Mouse (Mus musculus): Measurements from ENCODE around the gene Upk1a. TPM values are rescaled to one million over a fixed set of nuclear protein-coding genes. Genes with fewer than 3 reads are reported as not detected.

Upk1a gene
- polyA plus RNA-seq, 1 experiment: 0.59 TPM

- H3ac ChIP-seq (ENCODE audit: control insufficient read depth, insufficient read length): no peak overlapping the region
- peak overlapping the region; percentile 87 for H3K4me2 ChIP-seq (ENCODE audit: low read depth)
- no peak for TF ChIP-seq USF1 (IDR thresholded peaks at IDR 0.05; ENCODE audit: low read depth)
- TF ChIP-seq MAX (IDR thresholded peaks at IDR 0.05; ENCODE audit: low read depth): no peak
- TF ChIP-seq TCF12 (IDR thresholded peaks at IDR 0.05; ENCODE audit: insufficient read depth, poor library complexity, severe bottlenecking): no peak
- no peak for TF ChIP-seq SRF (IDR thresholded peaks at IDR 0.05; ENCODE audit: control insufficient read depth, insufficient read length, low read depth)
- TF ChIP-seq E2F4 (IDR thresholded peaks at IDR 0.05; ENCODE audit: insufficient read depth): no peak
- no peak for TF ChIP-seq POLR2AphosphoS2 (IDR thresholded peaks at IDR 0.05; ENCODE audit: insufficient read length, low read depth)
- no peak for TF ChIP-seq CEBPB (IDR thresholded peaks at IDR 0.05; ENCODE audit: insufficient read depth, poor library complexity, severe bottlenecking)
- no peak for TF ChIP-seq TCF3 (IDR thresholded peaks at IDR 0.05; ENCODE audit: insufficient read length, low read depth)
- no peak for TF ChIP-seq MYOG (IDR thresholded peaks at IDR 0.05; ENCODE audit: control insufficient read depth in 1 of 3, insufficient read depth in 1 of 3, insufficient read length in 2 of 3, low read depth in 2 of 3)
- no peak for TF ChIP-seq POLR2A (IDR thresholded peaks at IDR 0.05; ENCODE audit: insufficient read length, low read depth)
- no peak for TF ChIP-seq REST (IDR thresholded peaks at IDR 0.05; ENCODE audit: insufficient read depth, insufficient read length)
- TF ChIP-seq MYOD1 (IDR thresholded peaks at IDR 0.05; ENCODE audit: control insufficient read depth in 1 of 3, insufficient read length in 2 of 3, low read depth in 2 of 3): no peak
- peaks cover 26% of the 10 kb centered on the region for H3K79me2 ChIP-seq (ENCODE audit: control insufficient read depth, insufficient read depth)
- peaks cover 9% of the 10 kb centered on the region for H3K36me3 ChIP-seq (ENCODE audit: control insufficient read depth, insufficient read depth)
- peak overlapping the region; percentile 91 for H3K4me3 ChIP-seq
- H3K27me3 ChIP-seq (ENCODE audit: control insufficient read depth, insufficient read depth, insufficient read length): no peaks in the 10 kb centered on the region
Observed at GRCm38 (mm10) chr7:30586455-30587020, 26.1 kb downstream of the Upk1a start.

DNA sequence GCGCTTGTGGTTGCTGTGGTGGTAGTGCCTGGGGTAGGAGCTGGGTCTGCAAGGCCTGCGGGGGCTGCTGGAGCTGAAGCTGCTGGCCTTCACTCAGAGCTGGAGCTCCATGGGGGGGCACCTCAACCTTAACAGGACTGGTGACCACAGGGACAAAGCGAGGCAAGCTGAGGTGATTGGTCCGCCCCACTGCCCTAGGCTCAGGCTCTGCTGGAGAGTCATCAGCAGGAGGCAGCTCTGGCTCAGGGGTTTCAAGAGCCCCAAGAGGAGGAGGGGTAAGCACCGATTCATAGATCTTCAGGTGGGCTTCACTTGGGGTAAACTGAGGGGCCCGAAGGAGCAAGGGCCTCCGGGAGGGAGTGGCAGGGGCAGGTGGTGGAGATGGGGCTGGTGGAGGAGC lies 27.5 kb downstream of the Upk1a start:
- peaks cover 15% of the 10 kb centered on the region for H3K36me3 ChIP-seq (ENCODE audit: control insufficient read depth, insufficient read depth)
- H3K4me3 ChIP-seq: no peak overlapping the region
- H3K79me2 ChIP-seq (ENCODE audit: control insufficient read depth, insufficient read depth): peaks cover 26% of the 10 kb centered on the region
- no peaks in the 10 kb centered on the region for H3K27me3 ChIP-seq (ENCODE audit: control insufficient read depth, insufficient read depth, insufficient read length)
- no peak for TF ChIP-seq CEBPB (IDR thresholded peaks at IDR 0.05; ENCODE audit: insufficient read depth, poor library complexity, severe bottlenecking)
- TF ChIP-seq POLR2AphosphoS2 (IDR thresholded peaks at IDR 0.05; ENCODE audit: insufficient read length, low read depth): peak; percentile 11
- H3K4me2 ChIP-seq (ENCODE audit: low read depth): no peak overlapping the region
- no peak overlapping the region for H3ac ChIP-seq (ENCODE audit: control insufficient read depth, insufficient read length)

DNA sequence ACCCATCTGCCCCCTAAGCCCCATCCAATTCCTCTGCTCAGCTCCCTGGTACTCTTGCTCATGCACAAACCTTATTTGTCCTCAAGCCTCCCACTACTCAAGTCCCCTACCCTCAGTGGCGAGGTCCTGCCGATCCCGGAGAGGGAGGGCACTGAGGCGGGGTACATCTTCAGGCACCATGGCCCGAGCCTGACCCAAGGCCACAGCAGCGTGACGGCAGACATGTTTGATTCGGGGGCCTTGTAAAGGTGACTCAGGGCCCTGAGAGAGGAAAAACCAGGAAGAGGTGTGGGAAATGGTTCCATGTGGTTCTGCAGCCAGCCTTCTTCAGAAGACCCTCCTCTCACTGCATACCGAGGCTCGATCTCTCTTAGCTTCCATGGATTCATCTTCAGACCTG lies 28.3 kb downstream of the Upk1a start:
- TF ChIP-seq MAX (IDR thresholded peaks at IDR 0.05; ENCODE audit: low read depth) (no peak), USF1 (IDR thresholded peaks at IDR 0.05; ENCODE audit: low read depth) (no peak), CEBPB (IDR thresholded peaks at IDR 0.05; ENCODE audit: insufficient read depth, poor library complexity, severe bottlenecking) (no peak), SRF (IDR thresholded peaks at IDR 0.05; ENCODE audit: control insufficient read depth, insufficient read length, low read depth) (no peak), MYOG (IDR thresholded peaks at IDR 0.05; ENCODE audit: control insufficient read depth in 1 of 3, insufficient read depth in 1 of 3, insufficient read length in 2 of 3, low read depth in 2 of 3) (no peak), POLR2A (IDR thresholded peaks at IDR 0.05; ENCODE audit: insufficient read length, low read depth) (no peak), MYOD1 (IDR thresholded peaks at IDR 0.05; ENCODE audit: control insufficient read depth in 1 of 3, insufficient read length in 2 of 3, low read depth in 2 of 3) (no peak), TCF12 (IDR thresholded peaks at IDR 0.05; ENCODE audit: insufficient read depth, poor library complexity, severe bottlenecking) (no peak), POLR2AphosphoS2 (IDR thresholded peaks at IDR 0.05; ENCODE audit: insufficient read length, low read depth) (no peak), REST (IDR thresholded peaks at IDR 0.05; ENCODE audit: insufficient read depth, insufficient read length) (no peak), TCF3 (IDR thresholded peaks at IDR 0.05; ENCODE audit: insufficient read length, low read depth) (no peak), E2F4 (IDR thresholded peaks at IDR 0.05; ENCODE audit: insufficient read depth) (no peak)
- Histone ChIP-seq H3K36me3 (ENCODE audit: control insufficient read depth, insufficient read depth) (peaks cover 20% of the 10 kb centered on the region), H3K4me2 (ENCODE audit: low read depth) (no peak overlapping the region), H3ac (ENCODE audit: control insufficient read depth, insufficient read length) (no peak overlapping the region), H3K4me3 (no peak overlapping the region), H3K79me2 (ENCODE audit: control insufficient read depth, insufficient read depth) (peaks cover 26% of the 10 kb centered on the region), H3K27me3 (ENCODE audit: control insufficient read depth, insufficient read depth, insufficient read length) (no peaks in the 10 kb centered on the region)

DNA sequence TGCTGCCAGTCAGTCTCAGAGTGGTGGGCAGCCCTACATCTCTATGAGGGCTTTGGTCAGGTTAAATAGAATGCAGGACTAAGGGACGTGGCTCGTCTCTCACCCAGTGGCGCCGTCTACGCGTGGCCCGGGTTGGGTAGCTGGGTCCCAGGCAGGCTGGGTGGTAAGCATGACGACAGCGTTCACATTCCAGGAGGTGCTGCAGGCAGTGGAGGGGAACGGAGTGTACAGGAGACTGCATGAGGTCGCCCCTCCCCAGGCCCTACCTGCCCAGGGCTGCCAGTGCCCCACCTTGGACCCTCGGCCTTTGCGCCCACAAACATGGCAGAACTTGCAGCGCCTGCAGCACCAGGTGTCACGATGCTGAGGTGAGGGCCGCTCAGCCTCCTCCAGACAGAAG lies 31.1 kb downstream of the Upk1a start:
- TF ChIP-seq TCF12 (IDR thresholded peaks at IDR 0.05; ENCODE audit: insufficient read depth, poor library complexity, severe bottlenecking): no peak
- no peak for TF ChIP-seq MYOD1 (IDR thresholded peaks at IDR 0.05; ENCODE audit: control insufficient read depth in 1 of 3, insufficient read length in 2 of 3, low read depth in 2 of 3)
- no peak for TF ChIP-seq MAX (IDR thresholded peaks at IDR 0.05; ENCODE audit: low read depth)
- no peak for TF ChIP-seq E2F4 (IDR thresholded peaks at IDR 0.05; ENCODE audit: insufficient read depth)
- no peak for TF ChIP-seq MYOG (IDR thresholded peaks at IDR 0.05; ENCODE audit: control insufficient read depth in 1 of 3, insufficient read depth in 1 of 3, insufficient read length in 2 of 3, low read depth in 2 of 3)
- TF ChIP-seq USF1 (IDR thresholded peaks at IDR 0.05; ENCODE audit: low read depth): no peak
- no peak for TF ChIP-seq TCF3 (IDR thresholded peaks at IDR 0.05; ENCODE audit: insufficient read length, low read depth)
- TF ChIP-seq SRF (IDR thresholded peaks at IDR 0.05; ENCODE audit: control insufficient read depth, insufficient read length, low read depth): no peak
- no peak for TF ChIP-seq POLR2AphosphoS2 (IDR thresholded peaks at IDR 0.05; ENCODE audit: insufficient read length, low read depth)
- no peak for TF ChIP-seq CEBPB (IDR thresholded peaks at IDR 0.05; ENCODE audit: insufficient read depth, poor library complexity, severe bottlenecking)
- no peak for TF ChIP-seq POLR2A (IDR thresholded peaks at IDR 0.05; ENCODE audit: insufficient read length, low read depth)
- Histone ChIP-seq H3K4me3 (no peak overlapping the region), H3K36me3 (ENCODE audit: control insufficient read depth, insufficient read depth) (peaks cover 41% of the 10 kb centered on the region), H3K27me3 (ENCODE audit: control insufficient read depth, insufficient read depth, insufficient read length) (no peaks in the 10 kb centered on the region), H3ac (ENCODE audit: control insufficient read depth, insufficient read length) (no peak overlapping the region), H3K4me2 (ENCODE audit: low read depth) (no peak overlapping the region), H3K79me2 (ENCODE audit: control insufficient read depth, insufficient read depth) (peaks cover 9% of the 10 kb centered on the region)

GRCm38 (mm10) chr7:30579950-30580349 lies 32.7 kb downstream of the Upk1a start:
- Histone ChIP-seq H3K36me3 (ENCODE audit: control insufficient read depth, insufficient read depth) (peaks cover 45% of the 10 kb centered on the region), H3K4me2 (ENCODE audit: low read depth) (no peak overlapping the region), H3ac (ENCODE audit: control insufficient read depth, insufficient read length) (no peak overlapping the region), H3K27me3 (ENCODE audit: control insufficient read depth, insufficient read depth, insufficient read length) (no peaks in the 10 kb centered on the region), H3K79me2 (ENCODE audit: control insufficient read depth, insufficient read depth) (no peaks in the 10 kb centered on the region), H3K4me3 (no peak overlapping the region)
- TF ChIP-seq POLR2AphosphoS2 (IDR thresholded peaks at IDR 0.05; ENCODE audit: insufficient read length, low read depth): no peak
- no peak for TF ChIP-seq MYOD1 (IDR thresholded peaks at IDR 0.05; ENCODE audit: control insufficient read depth in 1 of 3, insufficient read length in 2 of 3, low read depth in 2 of 3)
- TF ChIP-seq MAX (IDR thresholded peaks at IDR 0.05; ENCODE audit: low read depth): no peak
- no peak for TF ChIP-seq TCF3 (IDR thresholded peaks at IDR 0.05; ENCODE audit: insufficient read length, low read depth)
- no peak for TF ChIP-seq TCF12 (IDR thresholded peaks at IDR 0.05; ENCODE audit: insufficient read depth, poor library complexity, severe bottlenecking)
- no peak for TF ChIP-seq E2F4 (IDR thresholded peaks at IDR 0.05; ENCODE audit: insufficient read depth)
- no peak for TF ChIP-seq USF1 (IDR thresholded peaks at IDR 0.05; ENCODE audit: low read depth)
- TF ChIP-seq CEBPB (IDR thresholded peaks at IDR 0.05; ENCODE audit: insufficient read depth, poor library complexity, severe bottlenecking): no peak
- no peak for TF ChIP-seq MYOG (IDR thresholded peaks at IDR 0.05; ENCODE audit: control insufficient read depth in 1 of 3, insufficient read depth in 1 of 3, insufficient read length in 2 of 3, low read depth in 2 of 3)
- TF ChIP-seq REST (IDR thresholded peaks at IDR 0.05; ENCODE audit: insufficient read depth, insufficient read length): no peak
- TF ChIP-seq POLR2A (IDR thresholded peaks at IDR 0.05; ENCODE audit: insufficient read length, low read depth): no peak
- no peak for TF ChIP-seq SRF (IDR thresholded peaks at IDR 0.05; ENCODE audit: control insufficient read depth, insufficient read length, low read depth)

Measured in myocyte (in vitro differentiated cells).